Mouse (Mus musculus) heart, postnatal 0 days (tissue): ENCODE measurements around the gene Cers5. TPM values are rescaled to one million over a fixed set of nuclear protein-coding genes. Genes with fewer than 3 reads are reported as not detected.
A peak's percentile ranks its signal among the peaks of the same experiment; 100 is the strongest.
"Not testable (repeated sequence)": the region's sequence is repeated elsewhere in the genome, so short reads cannot be mapped to it uniquely, and the experiment has no call there.

ENCODE experiments used
- ATAC-seq: fragments of 200-750 bp; cut with Nextera tagmentation; 2 replicates; pipeline ENCODE4 v1.8.0; 2017; ENCODE audit warnings: low read depth, moderate number of reproducible peaks, moderate library complexity; ENCODE audit not compliant: insufficient read depth
- DNase-seq: peaks from one replicate; pipeline ENCODE4 v3.0.0-alpha.2; 2016; ENCODE audit warnings: low spot score
- H3K27ac ChIP-seq: fragments of 300-500 bp; sonication (generic); 2 replicates; pipeline ENCODE4 v1.5.1; 2014; ENCODE audit warnings: low read depth, mild to moderate bottlenecking
- H3K27me3 ChIP-seq: fragments of 300-500 bp; sonication (generic); 2 replicates; pipeline ENCODE4 v1.6.1; 2014; ENCODE audit warnings: low read length, mixed read lengths; ENCODE audit not compliant: control insufficient read depth, insufficient read depth
- H3K36me3 ChIP-seq: fragments of 300-500 bp; sonication (generic); replicated peaks from 2 replicates; pipeline ENCODE4 v1.6.1; 2014; ENCODE audit warnings: low read length, mixed read lengths; ENCODE audit not compliant: control insufficient read depth, insufficient read depth
- H3K4me1 ChIP-seq: fragments of 300-500 bp; sonication (generic); 2 replicates; pipeline ENCODE4 v1.6.1; 2014; ENCODE audit warnings: antibody characterized with exemption; ENCODE audit not compliant: control insufficient read depth, insufficient read depth
- H3K4me2 ChIP-seq: fragments of 300-500 bp; sonication (generic); 2 replicates; pipeline ENCODE4 v1.6.1; 2014; ENCODE audit warnings: low read depth, mild to moderate bottlenecking, low read length, moderate library complexity
- H3K4me3 ChIP-seq: fragments of 300-500 bp; sonication (generic); 2 replicates; pipeline ENCODE4 v1.5.1; 2014; ENCODE audit warnings: low read depth, low read length
- H3K9ac ChIP-seq: fragments of 300-500 bp; sonication (generic); replicated peaks from 2 replicates; pipeline ENCODE4 v1.6.1; 2014; ENCODE audit warnings: low read depth, low read length, mixed read lengths
- H3K9me3 ChIP-seq: fragments of 300-500 bp; sonication (generic); replicated peaks from 2 replicates; pipeline ENCODE4 v1.6.1; 2016; ENCODE audit warnings: low read length; ENCODE audit not compliant: control insufficient read depth
- CTCF ChIP-seq: IDR thresholded peaks from 2 replicates; pipeline ENCODE4 v1.5.1; 2016; ENCODE audit warnings: antibody characterized with exemption, control low read depth, low read depth
- EP300 ChIP-seq: IDR thresholded peaks from 2 replicates; pipeline ENCODE4 v1.6.1; 2016; ENCODE audit warnings: antibody characterized with exemption, low read depth
- WGBS: fragments of 180-500 bp; shearing (Covaris S2); extraction: QIAGEN DNeasy Blood & Tissue Kit; methylation state at CpG from one replicate; pipeline ENCODE4 v1.1.7; 2014; 5-methylcytosine and 5-hydroxymethylcytosine counted together
- polyA plus RNA-seq: library from polyadenylated mRNA; unstranded; fragments of >200 nt; fragmentation: Nextera tagmentation; extraction: Ambion mirVana; gene quantifications from 2 replicates; pipeline ENCODE4 v1.2.1, GENCODE M21; 2015
- total RNA-seq: library from RNA; depleted of rRNA; stranded (reverse); fragments of >200 nt; gene quantifications from 2 replicates; pipeline ENCODE4 v1.2.3, GENCODE M21; 2014; ENCODE audit warnings: low replicate concordance

The Cers5 gene
- total and polyA plus RNA-seq, 2 experiments from 2014 or later: 37.4 to 58.7 TPM

DNA sequence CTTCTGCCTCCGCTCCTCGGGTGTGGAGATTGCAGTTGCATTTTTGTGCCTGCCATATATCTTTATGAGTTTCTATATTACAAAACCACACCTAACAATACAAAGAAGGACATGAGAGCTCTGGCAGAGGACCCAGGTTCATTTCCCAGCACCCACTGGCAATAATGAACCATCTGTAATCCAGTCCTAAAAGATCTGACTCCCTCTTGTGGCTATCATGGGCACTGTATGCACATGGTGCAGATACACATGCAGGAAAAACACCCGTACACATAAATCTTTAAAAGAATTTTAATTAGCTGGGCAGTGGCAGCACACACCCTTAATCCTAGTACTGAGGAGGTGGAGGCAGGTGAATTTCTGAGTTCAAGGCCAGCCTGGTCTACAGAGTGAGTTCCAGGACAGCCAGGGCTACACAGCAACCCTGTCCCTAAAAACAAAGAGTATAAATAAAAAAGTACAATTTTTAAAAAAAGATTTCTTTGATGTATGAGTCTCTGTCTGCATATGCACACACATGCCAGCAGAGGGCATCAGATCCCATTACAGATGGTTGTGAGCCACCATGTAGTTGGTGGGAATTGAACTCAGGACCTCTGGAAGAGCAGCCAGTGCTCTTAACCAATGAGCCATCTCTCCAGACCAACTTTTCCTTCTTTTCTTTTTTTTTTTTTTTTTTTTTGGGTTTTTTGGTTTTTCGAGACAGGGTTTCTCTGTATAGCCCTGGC is 43.5 kb downstream of the Cers5 start:
- no peak overlapping the region for H3K4me2 ChIP-seq
- no peaks in the 10 kb centered on the region for H3K27me3 ChIP-seq
- no peak overlapping the region for H3K27ac ChIP-seq
- 96% methylated on average over 3 of the region's 4 CpGs for WGBS
- no peaks in the 10 kb centered on the region for H3K9me3 ChIP-seq
- H3K36me3 ChIP-seq: peaks cover 29% of the 10 kb centered on the region
- TF ChIP-seq EP300 (no peak), CTCF (peak; percentile 27; the same call in 1 of the 2 replicates)
- DNase-seq: no peak
- H3K4me3 ChIP-seq: no peak overlapping the region
- ATAC-seq: no peak
- H3K9ac ChIP-seq: no peak overlapping the region
- H3K4me1 ChIP-seq: peaks cover 12% of the 10 kb centered on the region

DNA sequence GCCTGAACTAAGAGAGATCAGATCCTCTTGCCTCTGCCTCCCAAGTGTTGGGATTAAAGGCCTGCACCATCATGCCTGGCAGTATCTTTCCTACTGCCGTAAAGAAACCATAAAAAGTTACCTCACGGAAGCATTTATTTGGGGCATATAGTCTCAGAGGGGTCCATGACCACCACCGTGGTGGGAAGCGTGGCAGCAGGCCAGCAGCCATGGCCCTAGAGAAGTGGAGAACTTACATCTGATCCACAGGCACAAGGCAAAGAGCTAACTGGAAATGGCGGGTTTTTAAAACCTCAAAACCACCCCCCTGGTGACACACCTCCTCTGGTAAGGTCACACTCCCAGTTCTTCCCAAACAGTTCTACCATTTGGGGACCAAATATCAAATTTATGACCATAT is 44.5 kb downstream of the Cers5 start:
- WGBS: 92% methylated on average over 5 of the region's 5 CpGs
- Histone ChIP-seq H3K27me3 (no peaks in the 10 kb centered on the region), H3K4me1 (peaks cover 22% of the 10 kb centered on the region), H3K4me2 (no peak overlapping the region), H3K9me3 (no peaks in the 10 kb centered on the region), H3K27ac (no peak overlapping the region), H3K9ac (no peak overlapping the region), H3K36me3 (peaks cover 26% of the 10 kb centered on the region), H3K4me3 (no peak overlapping the region)
- ATAC-seq: no peak
- TF ChIP-seq CTCF (no peak), EP300 (no peak)
- DNase-seq: no peak

DNA sequence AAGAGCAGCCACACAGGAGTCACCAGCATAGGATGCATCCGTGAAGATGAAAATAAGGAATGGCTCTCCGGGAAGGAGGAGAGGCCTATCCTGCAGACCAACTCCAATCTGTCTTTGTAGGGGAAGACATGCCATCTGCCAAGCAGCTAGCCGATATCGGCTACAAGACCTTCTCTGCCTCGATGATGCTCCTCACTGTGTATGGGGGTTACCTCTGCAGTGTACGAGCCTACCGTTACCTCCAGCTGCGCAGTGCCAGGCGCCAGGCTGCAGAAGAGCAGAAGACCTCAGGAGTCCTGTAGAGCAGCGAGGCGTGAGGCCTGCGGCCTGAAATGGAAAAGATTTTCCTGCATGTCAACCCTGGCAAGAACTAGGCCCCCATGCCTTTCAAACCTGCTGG is 45.2 kb downstream of the Cers5 start:
- WGBS: 95% methylated on average over 12 of the region's 12 CpGs

DNA sequence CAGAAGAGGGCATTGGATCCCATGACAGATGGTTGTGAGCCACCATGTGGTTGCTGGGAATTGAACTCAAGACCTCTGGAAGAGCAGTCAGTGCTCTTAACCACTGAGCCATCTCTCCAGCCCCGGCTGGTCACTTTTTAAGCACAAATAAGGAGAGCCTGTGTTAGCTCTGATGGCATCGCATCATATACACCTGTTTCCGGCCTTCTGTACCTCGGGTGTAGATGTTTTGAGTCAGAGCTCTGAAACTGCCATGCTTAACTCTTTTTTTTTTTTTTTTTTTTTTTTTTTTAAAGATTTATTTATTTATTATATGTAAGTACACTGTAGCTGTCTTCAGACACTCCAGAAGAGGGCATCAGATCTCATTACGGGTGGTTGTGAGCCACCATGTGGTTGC is 45.6 kb downstream of the Cers5 start:
- Histone ChIP-seq H3K36me3 (peaks cover 23% of the 10 kb centered on the region), H3K4me1 (peaks cover 32% of the 10 kb centered on the region)
- H3K27me3 ChIP-seq, H3K9me3 ChIP-seq, H3K4me3 ChIP-seq, DNase-seq, H3K9ac ChIP-seq, H3K4me2 ChIP-seq, H3K27ac ChIP-seq, ATAC-seq: not testable (repeated sequence)
- WGBS: 88% methylated on average over 4 of the region's 5 CpGs

More for the DNA sequence above, 45.2 kb downstream of the Cers5 start:
- ATAC-seq (no peak), DNase-seq (no peak)
- Histone ChIP-seq H3K27ac (no peak overlapping the region), H3K36me3 (peaks cover 26% of the 10 kb centered on the region), H3K4me3 (no peak overlapping the region), H3K4me1 (peaks cover 29% of the 10 kb centered on the region), H3K27me3 (no peaks in the 10 kb centered on the region), H3K9me3 (no peaks in the 10 kb centered on the region), H3K9ac (no peak overlapping the region), H3K4me2 (no peak overlapping the region)
- TF ChIP-seq CTCF (no peak), EP300 (no peak)

DNA sequence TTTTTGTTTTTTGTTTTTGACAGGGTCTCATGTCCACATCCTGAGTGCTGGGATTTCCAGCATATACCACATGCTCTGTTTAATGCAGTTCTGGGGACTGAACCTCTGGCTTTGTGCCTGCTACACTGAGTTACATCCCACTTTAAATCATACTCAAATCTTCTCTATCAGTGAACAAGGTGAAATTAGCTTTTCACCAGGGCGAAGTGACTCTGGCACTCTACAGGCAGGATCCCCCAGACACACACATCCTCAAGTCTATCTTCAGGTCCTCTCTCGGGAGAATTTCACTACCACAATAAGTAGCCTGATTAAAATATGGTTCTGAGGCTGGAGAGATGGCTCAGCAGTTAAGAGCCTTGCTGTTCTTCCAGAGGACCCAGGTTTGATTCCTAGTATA is 46.1 kb downstream of the Cers5 start:
- Histone ChIP-seq H3K9ac (peak overlapping the region; percentile 94), H3K9me3 (no peaks in the 10 kb centered on the region), H3K4me2 (peak overlapping the region; percentile 63), H3K4me3 (peak overlapping the region; percentile 79), H3K27ac (no peak overlapping the region), H3K4me1 (peaks cover 32% of the 10 kb centered on the region), H3K27me3 (no peaks in the 10 kb centered on the region), H3K36me3 (peaks cover 19% of the 10 kb centered on the region)
- TF ChIP-seq EP300 (no peak), CTCF (no peak)
- no peak for ATAC-seq
- DNase-seq: no peak
- WGBS: 44% methylated on average over 2 of the region's 2 CpGs
